Mouse (Mus musculus): ENCODE data around the gene Efemp2. TPM values are rescaled to one million over a fixed set of nuclear protein-coding genes. Genes with fewer than 3 reads are reported as not detected.
"Not testable (repeated sequence)": the region's sequence is repeated elsewhere in the genome, so short reads cannot be mapped to it uniquely, and the experiment has no call there.

Gene Efemp2
- polyA plus RNA-seq, 1 experiment: 2.0 TPM

DNA sequence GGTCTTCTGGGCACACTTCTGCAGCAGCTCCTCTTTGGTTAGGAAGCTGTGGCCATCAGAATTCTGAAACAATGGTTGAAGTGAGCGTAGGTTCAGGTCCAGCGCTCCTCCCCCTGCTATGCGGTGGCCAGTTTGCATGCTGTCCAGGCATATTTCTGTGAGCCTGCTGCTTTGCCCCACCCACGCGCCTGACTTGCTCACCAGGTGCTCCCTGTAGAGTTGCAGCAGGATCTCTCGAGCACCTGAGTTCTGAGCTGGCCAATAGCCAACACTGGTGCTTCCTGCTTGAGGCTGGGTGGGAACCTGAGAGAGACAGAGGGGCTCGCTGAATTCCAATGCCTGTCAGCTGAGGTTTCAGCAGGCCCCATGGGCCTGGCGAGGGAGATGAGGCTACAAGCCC, 12.5 kb downstream of the Efemp2 start:
- H3K36me3 ChIP-seq (replicated peaks; ENCODE audit: low read length): peaks cover 55% of the 10 kb centered on the region
- H3K9me3 ChIP-seq: no peaks in the 10 kb centered on the region
- TF ChIP-seq GATA1 (IDR thresholded peaks at IDR 0.05; ENCODE audit: borderline replicate concordance, low read length) (no peak), FLI1 (IDR thresholded peaks at IDR 0.05; ENCODE audit: low read length) (no peak)
- H3K4me1 ChIP-seq: peaks cover 46% of the 10 kb centered on the region
- no peak overlapping the region for H3K4me3 ChIP-seq (replicated peaks)
- H3K27me3 ChIP-seq (replicated peaks): no peaks in the 10 kb centered on the region

DNA sequence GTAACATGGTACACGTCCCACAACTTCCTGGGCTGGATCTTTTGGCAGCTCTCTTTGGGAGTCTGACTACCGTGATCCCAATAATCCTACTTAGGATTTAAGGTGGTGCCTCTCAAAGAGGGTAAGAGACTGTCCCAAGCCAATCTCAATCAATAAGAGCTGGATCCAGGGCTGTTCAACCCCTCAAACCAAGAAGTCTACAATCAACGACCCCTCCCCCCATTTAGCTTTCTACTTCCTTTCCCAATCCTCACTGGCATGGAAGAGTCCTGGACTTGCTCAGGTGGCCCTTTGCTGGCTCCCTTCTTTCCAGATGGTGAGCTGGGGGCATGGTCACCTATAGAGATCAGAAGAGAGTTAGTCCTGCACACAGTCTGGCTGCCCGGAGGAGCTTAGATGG, 13.0 kb downstream of the Efemp2 start:
- no peak overlapping the region for H3K4me3 ChIP-seq (replicated peaks)
- H3K36me3 ChIP-seq (replicated peaks; ENCODE audit: low read length): peaks cover 53% of the 10 kb centered on the region
- no peaks in the 10 kb centered on the region for H3K9me3 ChIP-seq
- peaks cover 46% of the 10 kb centered on the region for H3K4me1 ChIP-seq
- no peak for TF ChIP-seq GATA1 (IDR thresholded peaks at IDR 0.05; ENCODE audit: borderline replicate concordance, low read length)
- TF ChIP-seq FLI1 (IDR thresholded peaks at IDR 0.05; ENCODE audit: low read length): no peak
- no peaks in the 10 kb centered on the region for H3K27me3 ChIP-seq (replicated peaks)

DNA sequence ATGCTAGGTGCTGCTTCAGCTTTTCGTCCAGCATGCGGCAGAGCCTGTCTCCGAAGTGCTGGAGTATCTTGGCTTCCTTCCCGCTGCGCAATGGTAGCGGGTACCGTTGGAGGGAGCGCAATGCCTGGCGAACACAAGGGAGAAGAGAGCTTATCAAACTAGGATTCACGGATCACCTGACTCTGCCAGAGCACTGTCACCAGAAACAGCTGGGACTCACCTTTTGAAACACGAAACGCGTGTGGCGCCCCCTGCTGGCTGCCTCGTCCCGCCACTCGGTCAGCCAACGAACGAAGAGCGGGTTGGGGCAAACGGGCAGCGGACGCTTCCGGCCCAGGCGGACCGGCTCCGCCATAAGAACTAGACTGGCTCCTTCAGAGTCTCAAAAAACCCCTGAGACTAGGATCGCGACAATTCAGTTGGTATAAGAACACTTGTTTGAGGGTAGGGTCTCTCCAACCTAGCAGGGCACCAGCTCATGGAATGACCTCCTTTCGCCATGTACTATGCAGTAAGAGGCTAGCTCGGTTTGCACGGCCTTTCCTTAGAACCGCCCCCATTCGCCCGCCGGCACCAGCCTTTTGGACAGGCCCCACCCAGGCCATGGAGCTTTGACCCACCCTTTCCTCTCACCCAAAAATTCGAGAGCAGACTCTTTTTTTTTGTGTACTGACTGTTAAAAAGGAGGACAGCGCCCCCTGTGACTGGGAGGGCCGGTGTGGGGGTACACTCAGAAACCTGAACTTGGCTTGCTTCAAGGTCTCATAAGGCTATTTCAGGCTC, 14.2 kb downstream of the Efemp2 start, which contains the start of gene Mus81:
Gene Mus81, minus strand, starts transcription at position 635 of the 783 bp plus-strand sequence.
- H3K36me3 ChIP-seq (replicated peaks; ENCODE audit: low read length): peaks cover 53% of the 10 kb centered on the region
- H3K4me1 ChIP-seq: peaks cover 58% of the 10 kb centered on the region

DNA sequence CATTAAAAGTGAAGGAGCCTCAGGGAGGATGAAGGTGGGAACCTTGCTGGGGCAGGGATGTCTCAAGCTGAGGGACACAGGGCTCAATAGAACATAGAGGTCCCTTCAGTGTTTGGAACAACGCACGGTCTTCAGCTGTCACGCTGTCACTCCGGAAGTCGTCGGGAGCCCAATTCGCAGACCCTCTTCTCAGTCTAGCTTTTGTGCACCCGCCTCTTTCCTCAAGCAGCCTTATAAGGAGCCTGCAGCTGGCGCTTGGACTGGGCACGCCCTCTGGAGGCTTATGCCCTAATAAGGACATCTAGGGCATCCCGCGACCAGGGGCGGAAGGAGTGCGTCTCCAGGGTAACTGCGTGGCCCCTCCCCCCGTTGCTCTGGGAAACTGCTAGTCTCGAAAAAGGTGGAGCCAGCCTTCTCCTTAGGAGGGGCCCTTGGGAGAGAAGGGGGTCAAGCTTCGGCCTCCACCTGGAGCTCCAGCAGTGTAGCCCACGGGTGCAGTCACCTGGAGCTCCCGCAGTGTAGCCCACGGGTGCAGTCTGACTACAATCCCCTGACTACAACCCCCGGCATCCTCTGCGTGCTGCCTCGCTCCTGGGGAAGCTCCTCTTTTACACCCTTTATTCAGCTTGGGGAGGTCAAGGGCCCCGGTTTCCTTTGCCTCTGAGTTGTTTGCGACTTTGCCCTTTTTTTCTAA, 15.3 kb downstream of the Efemp2 start:
- peaks cover 69% of the 10 kb centered on the region for H3K4me1 ChIP-seq
- TF ChIP-seq GATA1 (IDR thresholded peaks at IDR 0.05; ENCODE audit: borderline replicate concordance, low read length) (no peak), FLI1 (IDR thresholded peaks at IDR 0.05; ENCODE audit: low read length) (no peak)
- no peaks in the 10 kb centered on the region for H3K9me3 ChIP-seq
- H3K27me3 ChIP-seq (replicated peaks): no peaks in the 10 kb centered on the region
- H3K36me3 ChIP-seq (replicated peaks; ENCODE audit: low read length): peaks cover 52% of the 10 kb centered on the region
- peak overlapping the region; percentile 93 for H3K4me3 ChIP-seq (replicated peaks)

More for the DNA sequence above, 14.2 kb downstream of the Efemp2 start, which contains the start of gene Mus81:
- Histone ChIP-seq H3K4me3 (replicated peaks) (peak within 1 kb of the TSS; percentile 93), H3K27me3 (replicated peaks) (no peaks in the 10 kb centered on the region), H3K9me3 (no peaks in the 10 kb centered on the region)
- TF ChIP-seq FLI1 (IDR thresholded peaks at IDR 0.05; ENCODE audit: low read length): no peak
- TF ChIP-seq GATA1 (IDR thresholded peaks at IDR 0.05; ENCODE audit: borderline replicate concordance, low read length): no peak

- not testable (repeated sequence) for H3K9me3 ChIP-seq; H3K27me3 ChIP-seq (replicated peaks)
- Histone ChIP-seq H3K4me3 (replicated peaks) (peak overlapping the region; percentile 97), H3K36me3 (replicated peaks; ENCODE audit: low read length) (peaks cover 52% of the 10 kb centered on the region), H3K4me1 (peaks cover 71% of the 10 kb centered on the region)
These were observed 16.0 kb downstream of the Efemp2 start for GRCm38 (mm10) chr19:5489721-5490120.

DNA sequence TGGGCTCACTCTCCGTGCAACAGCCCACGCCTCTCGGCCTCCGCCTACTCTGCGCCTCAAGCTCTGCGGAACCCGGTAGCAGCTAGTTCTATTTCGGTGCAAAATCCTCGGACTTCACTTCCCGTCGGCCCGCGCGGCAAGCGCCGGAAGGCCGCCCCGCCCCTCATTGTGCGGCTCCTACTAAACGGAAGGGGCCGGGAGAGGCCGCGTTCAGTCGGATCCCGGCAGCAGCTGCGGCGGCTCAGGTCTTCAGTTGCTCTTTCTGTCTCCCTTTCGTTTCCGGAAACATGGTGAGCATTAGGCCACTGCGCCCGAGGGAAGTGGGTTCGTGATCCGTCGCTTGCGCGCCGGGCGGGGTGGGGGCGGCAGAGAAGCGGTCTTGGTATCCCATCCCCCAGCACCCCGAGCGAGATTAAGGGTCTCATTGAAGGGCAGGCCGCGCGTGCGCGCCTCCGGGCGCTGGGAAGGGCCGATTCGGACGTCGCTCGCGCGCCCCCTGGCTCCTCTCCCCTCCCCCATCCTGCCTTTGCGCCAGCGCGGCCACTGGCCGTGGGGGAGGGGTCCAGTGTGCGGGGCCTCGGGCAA, 16.7 kb downstream of the Efemp2 start, which contains the start of gene Cfl1:
Gene Cfl1, plus strand, starts transcription at position 143 of the 585 bp plus-strand sequence.
- TF ChIP-seq GATA1 (IDR thresholded peaks at IDR 0.05; ENCODE audit: borderline replicate concordance, low read length) (no peak), FLI1 (IDR thresholded peaks at IDR 0.05; ENCODE audit: low read length) (peak; percentile 68; the same call in 1 of the 2 replicates)
- Histone ChIP-seq H3K36me3 (replicated peaks; ENCODE audit: low read length) (peaks cover 51% of the 10 kb centered on the region), H3K4me3 (replicated peaks) (peak within 1 kb of the TSS; percentile 97), H3K4me1 (peaks cover 65% of the 10 kb centered on the region), H3K9me3 (no peaks in the 10 kb centered on the region), H3K27me3 (replicated peaks) (no peaks in the 10 kb centered on the region)

- Histone ChIP-seq H3K27me3 (replicated peaks) (no peaks in the 10 kb centered on the region), H3K4me3 (replicated peaks) (peak overlapping the region; percentile 97), H3K36me3 (replicated peaks; ENCODE audit: low read length) (peaks cover 51% of the 10 kb centered on the region), H3K4me1 (peaks cover 62% of the 10 kb centered on the region), H3K9me3 (no peaks in the 10 kb centered on the region)
- no peak for TF ChIP-seq GATA1 (IDR thresholded peaks at IDR 0.05; ENCODE audit: borderline replicate concordance, low read length)
- TF ChIP-seq FLI1 (IDR thresholded peaks at IDR 0.05; ENCODE audit: low read length): no peak; the same call in 1 of the 2 replicates
These were observed 17.3 kb downstream of the Efemp2 start for GRCm38 (mm10) chr19:5490898-5491708.

DNA sequence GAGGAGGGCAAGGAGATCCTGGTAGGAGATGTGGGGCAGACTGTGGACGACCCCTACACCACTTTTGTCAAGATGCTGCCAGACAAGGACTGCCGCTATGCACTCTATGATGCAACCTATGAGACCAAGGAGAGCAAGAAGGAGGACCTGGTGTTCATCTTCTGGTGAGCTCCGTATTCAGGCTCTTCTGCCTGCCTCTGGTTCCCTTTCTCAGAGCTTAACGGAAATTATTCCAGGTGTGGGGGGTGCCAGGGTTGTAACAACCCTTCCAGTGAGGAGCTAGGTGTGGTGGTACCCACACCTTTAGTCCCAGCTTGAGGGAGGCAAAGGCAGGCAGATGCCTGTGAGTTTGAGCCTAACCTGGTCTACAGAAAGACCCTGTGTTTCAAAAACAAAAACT, 18.9 kb downstream of the Efemp2 start:
- TF ChIP-seq FLI1 (IDR thresholded peaks at IDR 0.05; ENCODE audit: low read length): no peak
- TF ChIP-seq GATA1 (IDR thresholded peaks at IDR 0.05; ENCODE audit: borderline replicate concordance, low read length): no peak
- Histone ChIP-seq H3K9me3 (no peaks in the 10 kb centered on the region), H3K4me3 (replicated peaks) (no peak overlapping the region), H3K36me3 (replicated peaks; ENCODE audit: low read length) (peaks cover 57% of the 10 kb centered on the region), H3K4me1 (peaks cover 57% of the 10 kb centered on the region), H3K27me3 (replicated peaks) (no peaks in the 10 kb centered on the region)

GRCm38 (mm10) chr19:5493301-5493721, 19.6 kb downstream of the Efemp2 start:
- H3K27me3 ChIP-seq (replicated peaks); H3K4me3 ChIP-seq (replicated peaks); H3K9me3 ChIP-seq: not testable (repeated sequence)
- Histone ChIP-seq H3K36me3 (replicated peaks; ENCODE audit: low read length) (peaks cover 63% of the 10 kb centered on the region), H3K4me1 (peaks cover 56% of the 10 kb centered on the region)

All from megakaryocyte, embryonic 14.5 days (primary cell).